Mouse (Mus musculus): ENCODE measurements around the gene Ptgdr2. TPM values are rescaled to one million over a fixed set of nuclear protein-coding genes. Genes with fewer than 3 reads are reported as not detected.

The Ptgdr2 gene
- total RNA-seq (2021) = under 1 TPM; 0.22 to 0.26 TPM

DNA sequence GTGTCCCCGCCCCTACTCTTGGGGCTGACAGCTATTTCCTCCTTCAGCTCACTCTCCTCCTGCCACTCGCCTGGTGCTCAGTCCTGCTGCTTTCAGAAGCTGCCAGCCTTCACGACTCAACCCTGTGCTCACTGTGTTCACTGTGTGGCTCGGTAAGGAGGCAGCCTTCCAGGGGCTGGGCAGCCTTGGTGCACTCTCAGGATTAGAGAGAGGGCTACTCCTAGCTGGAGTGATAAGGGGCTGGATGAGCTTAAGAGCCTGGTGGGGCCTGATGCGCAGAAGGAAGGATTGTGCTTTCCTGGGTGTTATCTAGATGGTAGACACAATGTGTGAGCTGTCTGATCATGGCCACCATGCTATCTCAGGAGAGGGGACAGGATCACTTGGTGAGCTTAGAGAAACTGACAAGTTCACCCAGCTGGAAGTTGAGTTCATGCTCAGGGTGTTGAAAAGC, at the start of gene Ptgdr2:
Ptgdr2 (plus strand) TSS at position 51 of the 454 bp plus-strand sequence.
- no peak for DNase-seq (ENCODE audit: extremely low spot score in 1 of 2, low spot score in 1 of 2)

DNA sequence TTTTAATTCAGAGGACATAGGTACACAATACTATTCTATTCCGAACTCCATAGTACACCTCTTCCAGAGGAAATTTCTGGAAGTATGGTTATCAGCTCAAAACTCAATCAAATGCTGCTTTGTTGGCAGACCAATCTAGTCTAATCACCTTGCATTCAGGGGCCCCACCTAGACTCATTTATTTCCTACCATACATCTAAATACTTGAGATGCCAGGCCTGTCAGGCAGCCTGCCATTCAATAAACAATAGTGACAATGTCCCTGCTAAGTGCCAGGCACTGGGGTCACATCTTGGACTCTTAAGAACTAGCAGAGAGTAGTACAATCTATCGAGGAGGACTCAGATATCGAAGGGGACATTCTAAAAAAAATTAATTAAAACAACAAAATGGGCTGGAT, 44.8 kb upstream of the Ptgdr2 start:
- DNase-seq (ENCODE audit: extremely low spot score in 1 of 2, low spot score in 1 of 2) = no peak

DNA sequence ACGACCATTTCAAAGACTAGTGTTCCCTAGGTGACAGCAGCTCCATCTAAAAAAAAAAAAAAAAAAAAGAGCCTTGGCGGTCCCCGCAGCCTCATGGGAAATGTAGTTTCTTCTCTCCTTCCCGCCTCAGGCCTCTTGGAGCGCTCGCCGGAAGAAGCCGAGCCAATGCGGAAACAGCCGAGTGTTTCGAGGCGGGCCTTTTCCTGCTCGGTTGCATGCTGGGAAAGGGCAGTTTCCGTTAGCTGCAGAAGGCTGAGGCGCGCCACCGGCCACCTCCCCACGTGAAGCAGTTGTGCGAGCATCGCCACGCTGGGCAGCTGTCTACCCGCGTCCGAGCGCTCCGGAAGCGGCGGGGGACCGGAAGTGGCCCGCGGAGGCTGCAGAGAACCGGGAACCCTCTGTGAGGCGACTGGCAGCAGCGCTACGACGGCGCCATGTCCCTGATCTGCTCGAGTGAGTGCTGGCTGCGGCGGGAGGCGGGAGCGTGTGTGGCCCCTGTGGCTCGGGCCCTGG, 41.9 kb upstream of the Ptgdr2 start, which contains the start of gene Prpf19:
Prpf19 (plus strand) TSS at position 216 of the 513 bp plus-strand sequence.
- DNase-seq (ENCODE audit: extremely low spot score in 1 of 2, low spot score in 1 of 2) = peak; percentile 97 to 99

DNA sequence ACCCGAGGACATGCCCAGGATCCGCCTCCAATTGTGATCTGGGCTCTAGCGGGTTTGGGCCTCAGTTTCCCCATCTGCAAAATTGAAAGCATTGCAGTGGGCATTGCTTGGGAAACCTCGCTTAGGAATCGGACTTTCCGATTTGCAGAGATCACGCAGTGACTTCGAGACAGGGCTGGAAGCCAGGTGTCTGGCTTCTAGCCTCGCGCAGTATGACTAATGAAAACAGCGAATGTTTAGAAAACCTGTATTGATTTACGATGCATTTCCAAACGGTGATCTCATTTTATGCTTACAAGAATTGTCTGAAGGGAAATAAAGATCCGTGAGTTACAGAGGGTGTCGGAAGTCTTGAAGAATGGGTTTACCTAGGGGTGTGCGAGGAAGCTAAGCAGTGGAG, 41.3 kb upstream of the Ptgdr2 start:
- no peak for DNase-seq (ENCODE audit: extremely low spot score in 1 of 2, low spot score in 1 of 2)

DNA sequence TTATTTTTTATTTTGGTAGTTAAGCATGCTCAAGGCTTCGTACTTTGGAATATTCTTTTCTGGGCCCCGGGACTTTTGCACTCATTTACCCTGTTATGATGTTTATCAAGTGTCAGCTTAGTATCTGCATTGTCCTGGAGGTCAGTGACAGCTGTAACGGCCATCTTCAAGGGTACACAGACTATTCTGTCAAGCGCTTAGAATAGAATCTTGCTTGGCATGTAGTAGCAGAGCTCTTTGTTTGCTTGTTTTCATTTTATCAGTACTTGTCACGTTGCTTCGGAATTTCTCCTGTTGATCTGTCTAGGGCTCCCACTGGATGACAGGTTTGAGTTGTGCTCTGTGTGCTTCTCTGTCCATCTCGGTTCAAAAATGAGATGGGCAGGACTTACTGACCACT, 40.1 kb upstream of the Ptgdr2 start:
- no peak for DNase-seq (ENCODE audit: extremely low spot score in 1 of 2, low spot score in 1 of 2)

DNA sequence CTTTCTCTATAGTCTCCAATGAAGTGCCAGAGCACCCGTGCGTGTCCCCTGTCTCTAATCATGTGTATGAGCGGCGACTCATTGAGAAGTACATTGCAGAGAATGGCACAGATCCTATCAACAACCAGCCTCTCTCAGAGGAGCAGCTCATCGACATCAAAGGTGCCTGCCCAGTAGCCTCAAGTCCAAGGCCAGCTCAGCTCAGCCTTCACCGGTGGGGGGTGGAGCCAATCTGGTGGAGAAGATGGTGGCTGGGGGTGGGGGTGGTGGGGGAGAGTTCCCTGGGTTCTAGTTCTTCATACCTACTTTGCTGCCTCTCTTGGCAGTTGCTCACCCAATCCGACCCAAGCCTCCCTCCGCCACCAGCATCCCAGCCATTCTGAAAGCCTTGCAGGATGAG, 39.5 kb upstream of the Ptgdr2 start:
- no peak for DNase-seq (ENCODE audit: extremely low spot score in 1 of 2, low spot score in 1 of 2)

DNA sequence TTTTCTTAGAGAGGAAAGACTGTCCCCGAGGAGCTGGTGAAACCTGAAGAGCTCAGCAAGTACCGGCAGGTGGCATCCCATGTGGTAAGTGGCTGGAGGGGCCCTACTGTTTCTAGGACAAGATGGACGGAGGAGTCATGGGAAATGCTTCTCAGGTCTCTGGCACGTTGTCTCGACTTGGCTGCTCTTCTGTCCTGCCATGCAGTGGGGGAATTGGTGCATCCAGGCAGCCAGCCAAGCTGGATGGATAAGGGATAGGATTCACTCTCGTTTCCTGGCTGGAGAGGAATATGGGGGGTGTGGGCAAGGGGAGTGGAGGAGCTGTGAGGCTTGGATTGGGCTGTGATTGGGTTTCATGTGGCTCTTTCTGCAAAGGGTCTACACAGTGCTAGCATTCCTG, 36.6 kb upstream of the Ptgdr2 start:
- DNase-seq (ENCODE audit: extremely low spot score in 1 of 2, low spot score in 1 of 2) = no peak

DNA sequence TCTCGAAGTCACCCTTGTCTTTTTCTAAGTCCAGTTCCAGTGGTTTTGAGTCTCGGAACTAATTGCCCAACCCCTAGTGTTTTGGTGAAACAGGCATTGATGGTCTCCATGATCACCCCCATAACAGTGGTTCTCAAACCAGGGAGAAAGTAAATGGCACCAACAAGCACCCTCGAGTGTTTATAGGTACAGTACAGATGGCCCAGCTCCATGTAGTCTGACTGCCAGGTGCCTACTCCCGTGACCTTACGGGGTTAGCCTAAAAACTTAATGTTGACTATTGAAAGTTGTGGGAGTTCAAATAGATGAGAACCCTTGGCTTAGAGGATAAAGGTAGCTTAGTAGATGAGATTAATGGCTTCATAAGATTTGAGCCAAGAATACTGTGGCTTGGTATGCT, 35.9 kb upstream of the Ptgdr2 start:
- DNase-seq (ENCODE audit: extremely low spot score in 1 of 2, low spot score in 1 of 2) = no peak

DNA sequence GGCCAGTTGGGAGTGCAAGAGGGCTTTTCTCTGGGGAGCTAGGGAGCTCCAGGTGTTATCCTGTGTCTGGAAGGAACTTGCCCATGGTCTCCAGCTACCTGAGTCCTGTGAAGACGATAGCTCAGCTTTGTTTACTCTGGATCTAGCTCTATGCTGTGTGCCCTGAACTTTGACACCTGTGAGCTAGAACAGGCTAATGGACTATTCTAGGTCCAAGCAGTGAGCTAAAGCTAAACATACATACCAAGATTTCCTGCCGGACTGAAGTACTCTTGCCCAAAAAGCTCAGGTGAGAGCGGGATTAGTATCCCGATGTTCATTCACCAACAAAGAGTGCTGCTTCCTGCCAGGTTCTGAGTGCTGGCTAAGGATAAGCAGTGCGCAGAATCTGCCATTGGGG, 32.4 kb upstream of the Ptgdr2 start:
- DNase-seq (ENCODE audit: extremely low spot score in 1 of 2, low spot score in 1 of 2) = no peak

DNA sequence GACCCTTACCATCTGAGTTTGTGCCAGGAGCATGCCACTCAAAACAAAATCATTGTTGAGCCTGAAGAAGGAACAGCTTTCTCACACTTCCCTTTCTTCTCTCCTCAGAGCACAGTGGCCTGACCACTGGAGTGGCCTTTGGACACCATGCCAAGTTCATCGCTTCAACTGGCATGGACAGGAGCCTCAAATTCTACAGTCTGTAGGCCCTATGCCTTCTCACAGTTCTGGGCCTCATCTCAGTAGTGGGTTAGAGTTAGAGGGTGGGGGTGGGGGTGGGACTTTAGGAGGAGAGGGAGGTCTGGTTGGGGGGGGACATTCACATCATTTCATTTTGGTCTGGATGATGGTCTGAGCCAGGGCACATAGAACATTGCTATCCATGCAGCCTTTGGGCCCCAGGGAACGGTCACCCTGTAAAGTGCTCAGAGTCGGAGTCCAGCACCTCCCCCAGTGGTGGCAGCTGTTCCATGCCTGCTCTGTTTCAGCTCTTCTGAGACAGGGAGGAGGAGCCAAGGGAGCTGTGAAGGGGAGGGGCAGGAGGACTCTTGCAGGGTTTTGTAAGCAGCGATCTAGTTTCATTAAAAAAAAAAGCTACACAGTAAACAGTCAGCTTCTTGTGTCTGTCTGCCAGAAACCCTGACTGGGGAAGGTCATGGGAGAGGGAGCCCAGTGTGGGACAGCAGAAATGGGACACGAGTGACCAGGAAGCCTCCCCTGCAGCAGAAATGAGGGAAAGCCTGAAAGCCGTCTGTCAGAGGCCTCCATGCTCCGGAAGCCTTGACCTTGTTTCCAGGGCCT, 31.8 kb upstream of the Ptgdr2 start:
- peak in 1 of 2 experiments; percentile 34 for DNase-seq (ENCODE audit: extremely low spot score in 1 of 2, low spot score in 1 of 2)

DNA sequence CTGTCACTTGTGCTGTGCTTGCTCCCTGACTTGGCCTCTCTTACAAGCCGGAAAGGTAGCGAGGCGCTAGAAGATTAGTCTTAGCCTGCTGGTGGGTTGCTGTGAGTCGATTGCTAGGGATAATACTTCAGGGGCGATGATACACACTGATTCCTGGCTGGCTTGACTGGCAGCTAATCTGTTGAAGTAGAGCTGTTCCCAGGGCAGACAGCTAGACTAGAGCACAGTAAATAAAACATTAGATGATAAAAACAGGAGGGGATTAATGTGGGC, 31.3 kb upstream of the Ptgdr2 start:
- no peak for DNase-seq (ENCODE audit: extremely low spot score in 1 of 2, low spot score in 1 of 2)

DNA sequence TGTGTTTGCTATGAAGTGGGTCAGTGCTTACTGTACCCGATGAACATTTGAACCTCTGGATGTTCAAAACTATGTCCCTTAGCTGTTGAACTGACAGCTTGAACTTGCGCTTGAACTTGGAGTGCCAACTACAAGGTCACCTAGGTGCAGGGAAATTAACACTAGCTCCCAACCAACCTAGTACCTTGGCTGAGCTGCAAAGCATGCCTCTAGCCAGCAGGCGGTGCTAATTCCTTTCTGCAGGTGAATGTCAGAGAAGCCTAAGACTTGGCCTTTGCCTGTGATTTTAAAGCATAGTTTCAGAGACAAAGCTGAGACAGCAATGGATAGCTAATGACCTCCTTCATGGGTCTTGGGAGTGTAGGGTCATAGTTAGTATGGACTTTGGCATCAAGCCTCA, 29.1 kb upstream of the Ptgdr2 start:
- peak in 1 of 2 experiments; percentile 46 for DNase-seq (ENCODE audit: extremely low spot score in 1 of 2, low spot score in 1 of 2)

DNA sequence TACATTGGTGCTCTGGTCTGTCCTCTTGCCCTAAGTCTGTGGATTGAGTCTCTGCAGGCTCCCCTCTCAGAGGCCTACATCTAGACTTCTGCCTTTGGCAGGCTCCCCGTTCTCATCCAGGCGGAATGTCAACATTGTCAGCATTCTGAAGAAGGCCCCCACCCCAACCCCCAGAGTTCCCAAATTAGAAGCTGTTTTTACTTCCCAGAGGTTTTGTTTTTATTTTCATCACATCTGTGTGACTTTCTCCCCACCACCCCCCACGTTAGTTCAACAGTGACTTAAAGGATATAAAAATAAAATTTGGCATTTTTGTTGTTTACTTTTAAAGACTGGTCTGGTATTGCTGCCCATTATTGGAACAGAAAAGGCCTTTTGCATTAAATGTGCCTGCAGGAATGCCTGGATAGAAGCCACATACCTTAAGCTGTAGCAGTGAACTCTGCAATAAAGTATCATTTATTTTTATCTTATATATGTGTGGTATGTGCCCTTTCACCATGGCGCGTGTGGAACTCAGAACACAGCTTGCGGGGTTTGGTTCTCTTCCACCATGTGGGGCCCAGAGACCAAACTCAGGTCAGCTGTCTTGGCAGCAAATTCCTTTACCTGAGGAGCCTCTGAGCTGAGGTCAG, 27.8 kb upstream of the Ptgdr2 start:
- no peak for DNase-seq (ENCODE audit: extremely low spot score in 1 of 2, low spot score in 1 of 2)

DNA sequence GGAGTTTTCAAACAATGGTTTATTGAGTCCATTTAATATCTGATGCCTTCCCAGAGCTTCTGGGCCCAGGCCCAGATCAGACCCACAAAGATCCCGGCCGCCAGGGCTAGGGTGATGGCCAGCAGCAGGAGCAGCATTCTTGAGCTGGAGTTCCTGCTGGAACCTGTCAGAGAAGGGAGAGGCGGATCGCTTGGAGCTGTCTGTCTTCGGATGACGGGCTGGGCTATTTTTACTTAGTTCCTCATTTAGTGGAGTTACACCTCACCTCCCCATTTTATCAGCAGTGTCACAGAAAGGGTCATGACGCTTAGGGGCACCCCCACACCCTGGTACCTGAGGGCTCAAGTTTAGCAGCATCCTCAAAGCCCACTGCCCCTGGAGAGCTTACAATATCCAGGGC, 22.7 kb upstream of the Ptgdr2 start:
- no peak for DNase-seq (ENCODE audit: extremely low spot score in 1 of 2, low spot score in 1 of 2)

DNA sequence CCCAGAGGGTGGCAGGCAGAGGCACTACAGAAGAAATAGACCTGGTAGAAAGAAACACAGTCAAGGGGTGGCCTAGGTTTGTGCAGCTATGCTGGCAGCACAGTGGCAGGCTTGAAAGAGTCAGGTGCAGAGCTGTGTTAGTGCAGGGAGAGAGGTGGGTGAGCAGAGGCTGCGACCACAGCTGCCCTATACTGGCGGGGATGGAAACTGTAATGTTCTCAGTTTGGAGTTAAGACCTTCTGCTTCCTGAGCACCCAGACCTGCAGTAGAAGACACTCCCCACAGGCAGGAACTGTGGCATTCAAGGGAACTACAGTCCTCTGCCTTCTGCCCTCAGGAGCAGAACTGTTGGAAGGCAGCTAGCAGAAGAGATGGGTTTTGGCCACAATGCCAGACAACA, 22.1 kb upstream of the Ptgdr2 start:
- DNase-seq (ENCODE audit: extremely low spot score in 1 of 2, low spot score in 1 of 2) = no peak

DNA sequence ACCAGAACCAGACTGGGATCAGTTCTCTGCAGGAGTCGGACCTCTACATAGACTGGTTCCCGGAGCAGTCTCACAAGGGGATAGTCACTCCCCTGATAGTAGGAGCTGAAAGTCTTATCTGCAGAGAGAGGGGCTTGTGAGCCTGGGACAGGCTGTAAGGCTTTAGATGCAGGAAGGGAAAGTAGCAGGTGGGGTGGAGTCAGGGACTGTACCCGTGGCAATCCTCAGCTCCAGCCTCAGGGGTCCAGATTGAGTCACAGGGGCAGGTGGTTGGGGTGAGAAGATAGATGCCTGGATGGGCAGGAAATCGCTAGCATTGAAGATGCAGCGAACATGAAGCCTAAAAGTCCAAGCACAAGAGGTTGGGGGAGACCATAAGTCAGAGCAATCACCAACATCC, 20.5 kb upstream of the Ptgdr2 start:
- no peak for DNase-seq (ENCODE audit: extremely low spot score in 1 of 2, low spot score in 1 of 2)

DNA sequence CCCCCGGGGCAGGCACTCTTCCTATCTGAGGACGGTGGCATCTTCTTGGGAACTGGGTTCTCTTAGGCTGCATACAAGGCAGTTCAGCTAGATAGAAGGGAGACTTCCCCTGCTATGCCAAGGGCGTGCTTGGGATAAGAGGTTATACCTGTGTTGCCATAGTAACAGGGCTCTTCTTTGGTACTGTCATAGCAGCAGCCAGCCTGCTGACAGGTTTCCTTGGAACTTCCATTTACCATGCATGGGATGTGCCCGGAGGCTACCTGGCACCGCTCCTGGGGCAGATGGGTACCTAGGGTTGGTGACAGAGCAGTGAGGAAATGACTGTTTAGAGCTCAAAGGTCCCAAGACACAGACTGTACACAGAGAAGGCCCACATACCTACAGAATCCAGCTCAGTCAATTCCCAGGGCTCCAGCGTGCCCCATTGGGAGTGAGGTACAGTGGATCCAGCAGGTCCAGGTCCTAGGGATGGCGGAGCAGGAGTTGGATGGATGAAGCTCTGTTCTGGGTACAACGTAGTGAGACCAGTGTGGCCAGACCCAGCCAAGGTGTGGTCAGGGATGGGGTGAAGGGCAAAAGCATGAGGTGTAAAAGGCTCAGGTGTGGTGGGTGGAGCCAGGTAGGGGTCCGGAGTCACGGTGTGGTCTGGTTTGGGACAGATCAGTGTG, 18.5 kb upstream of the Ptgdr2 start:
- DNase-seq (ENCODE audit: extremely low spot score in 1 of 2, low spot score in 1 of 2) = no peak

DNA sequence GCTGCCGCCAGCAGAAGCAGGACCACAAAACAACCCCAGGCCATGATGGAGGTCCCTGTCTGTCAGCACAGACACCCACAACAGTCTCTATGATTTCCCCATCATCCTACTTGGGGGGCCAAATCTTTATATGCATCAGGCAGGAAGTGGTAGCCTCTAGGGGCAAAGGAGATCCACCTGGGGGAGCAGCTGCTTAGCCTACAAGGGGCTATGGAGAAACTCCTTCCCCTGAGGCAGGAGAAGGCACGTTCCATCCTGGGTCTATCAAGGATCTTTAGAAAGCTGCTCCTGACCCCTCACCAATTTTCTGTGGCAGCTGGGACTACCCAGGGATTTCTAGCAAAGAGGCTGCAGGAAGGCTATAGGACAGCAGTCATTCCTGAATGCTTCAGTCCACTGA, 16.4 kb upstream of the Ptgdr2 start, which contains the start of gene Zp1:
Zp1 (minus strand) TSS at position 101 of the 400 bp plus-strand sequence.
- DNase-seq (ENCODE audit: extremely low spot score in 1 of 2, low spot score in 1 of 2) = no peak

DNA sequence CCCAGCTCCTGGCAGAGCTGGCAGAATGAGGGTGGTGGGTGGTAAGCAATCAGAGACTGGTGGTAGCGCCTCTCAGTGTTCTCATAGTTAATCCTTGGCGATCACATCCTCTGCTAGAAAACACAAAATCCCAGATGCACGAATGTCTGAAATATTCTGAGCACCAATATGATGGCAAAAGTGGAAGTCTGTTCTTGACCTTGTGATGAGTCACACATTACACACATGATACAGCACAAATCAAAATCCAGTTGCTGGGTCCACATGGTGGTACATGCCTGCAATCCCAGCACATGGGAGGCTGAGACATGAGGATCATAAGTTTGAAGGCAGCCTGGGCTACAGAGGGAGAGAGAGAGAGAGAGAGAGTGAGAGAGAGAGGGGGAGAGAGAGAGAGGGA, 15.9 kb upstream of the Ptgdr2 start:
- DNase-seq (ENCODE audit: extremely low spot score in 1 of 2, low spot score in 1 of 2) = no peak

DNA sequence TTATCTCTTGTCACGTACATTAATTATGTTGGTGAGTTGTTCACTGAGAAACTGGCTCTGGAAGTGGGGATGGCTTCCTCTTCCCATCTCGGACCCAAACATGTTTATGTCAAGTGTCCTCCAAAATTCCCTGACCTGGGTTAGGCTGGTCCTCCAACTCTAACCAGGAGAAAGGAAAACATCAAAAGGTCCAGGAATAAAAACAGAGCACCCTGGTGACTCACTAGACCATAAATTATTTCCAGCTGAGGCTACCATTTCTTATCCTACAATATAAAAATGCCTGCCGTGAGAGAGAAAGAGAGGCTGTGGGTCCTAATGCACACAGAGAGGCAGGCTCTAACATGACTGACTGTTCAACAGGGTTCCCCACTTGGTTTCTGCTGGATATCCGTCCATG, 12.7 kb upstream of the Ptgdr2 start:
- no peak for DNase-seq (ENCODE audit: extremely low spot score in 1 of 2, low spot score in 1 of 2)

DNA sequence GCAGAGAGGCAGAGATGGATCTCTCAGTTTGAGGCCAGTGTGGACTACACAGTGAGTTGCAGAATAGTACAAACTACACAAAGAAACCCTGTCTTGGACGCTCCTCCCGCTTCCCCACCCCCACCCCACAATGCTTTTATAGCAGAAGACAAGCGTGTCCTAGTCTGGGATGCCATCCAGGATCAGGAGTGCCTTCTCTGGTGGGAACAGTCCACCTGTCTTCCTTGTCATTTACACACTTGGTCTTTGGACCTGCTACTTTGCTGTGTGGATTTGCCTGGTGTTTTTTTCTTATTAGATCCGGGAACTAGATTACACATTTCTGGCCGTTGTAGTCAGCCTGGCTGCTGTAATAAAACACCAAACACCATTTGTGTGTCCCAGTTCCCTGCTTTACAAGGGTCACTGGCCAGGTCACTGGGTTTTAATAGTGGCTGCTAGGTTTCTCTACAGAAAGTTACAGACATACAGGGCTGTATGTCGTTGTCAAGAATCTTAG, 10.8 kb upstream of the Ptgdr2 start:
- DNase-seq (ENCODE audit: extremely low spot score in 1 of 2, low spot score in 1 of 2) = no peak

Data from layer of hippocampus, postnatal 25 days (tissue).